Mouse (Mus musculus) testis, adult 2 months (tissue): ENCODE measurements at regions not wholly inside any gene's neighbourhood (a gene's known extent, or its start where the extent isn't known, plus 50 kb on each side); places are given as distances from the start of the nearest gene placed in this dataset.

ENCODE experiments used
- CTCF ChIP-seq: fragments of 200-500 bp; IDR thresholded peaks from 2 replicates; pipeline ENCODE4 v1.5.1; 2012; ENCODE audit warnings: low read depth, mild to moderate bottlenecking, inconsistent platforms, low read length, moderate library complexity; ENCODE audit not compliant: control insufficient read depth, insufficient read depth, insufficient replicate concordance
- POLR2A ChIP-seq: fragments of 200-500 bp; IDR thresholded peaks from 2 replicates; pipeline ENCODE4 v1.6.1; 2012; ENCODE audit warnings: low read depth, mild to moderate bottlenecking, inconsistent platforms, low read length, moderate library complexity; ENCODE audit not compliant: control insufficient read depth

GRCm38 (mm10) chr3:144257714-144258517 is 52.9 kb upstream of the Lmo4 start:
- no peak for TF ChIP-seq POLR2A
- no peak for TF ChIP-seq CTCF
